Mouse (Mus musculus) layer of hippocampus, adult 6 months (tissue): ENCODE measurements around the gene Olfr564. TPM values are rescaled to one million over a fixed set of nuclear protein-coding genes. Genes with fewer than 3 reads are reported as not detected.

Experiments
- long read RNA-seq, 2 experiments: library from polyadenylated mRNA; unstranded; transcript quantifications; one replicate each; pipeline ENCODE4 v2.0.0; 2019 to 2020
- polyA plus RNA-seq: library from polyadenylated mRNA; unstranded; fragments of <200 nt; fragmentation: Nextera tagmentation; gene quantifications from 2 replicates; pipeline ENCODE4 v1.2.3, GENCODE M21; 2021

The Olfr564 gene
- not detected in 2 replicates for polyA plus RNA-seq
- long read RNA-seq, experiment 1: 0 reads
- long read RNA-seq, experiment 2: 0 reads

GRCm38 (mm10) chr7:102803180-102803579 lies at the start of gene Olfr564:
TSS of gene Olfr564 (plus strand) at chr7:102803480.

GRCm38 (mm10) chr7:102759266-102759665 lies 44.0 kb upstream of the Olfr564 start, which contains the start of the genes Olfr560 and Olfr78:
TSS of gene Olfr560 (minus strand) at chr7:102759366.
TSS of gene Olfr78 (minus strand) at chr7:102759471.

GRCm38 (mm10) chr7:102770921-102771320 lies 32.4 kb upstream of the Olfr564 start, which contains the start of gene Olfr561:
TSS of gene Olfr561 (plus strand) at chr7:102771221.

Other genes with a start within 250 kb of the Olfr564 start
- gene Trim21, start 238.0 kb upstream of the Olfr564 start, polyA plus RNA-seq: 0.54 and 0.67 TPM in 2 replicates
- 1.9 and 2.1 TPM in 2 replicates for gene Olfr550, start 232.0 kb upstream of the Olfr564 start, polyA plus RNA-seq
- not detected in 2 replicates for gene Olfr551, start 211.6 kb upstream of the Olfr564 start, polyA plus RNA-seq
- gene Olfr552, start 205.7 kb upstream of the Olfr564 start, polyA plus RNA-seq: not detected in 2 replicates
- not detected in 2 replicates for gene Olfr553, start 185.3 kb upstream of the Olfr564 start, polyA plus RNA-seq
- not detected in 2 replicates for gene Olfr554, start 165.0 kb upstream of the Olfr564 start, polyA plus RNA-seq
- not detected in 2 replicates for gene Olfr555, start 144.7 kb upstream of the Olfr564 start, polyA plus RNA-seq
- gene Olfr556, start 138.6 kb upstream of the Olfr564 start, polyA plus RNA-seq: not detected in 2 replicates
- 2.1 and 2.6 TPM in 2 replicates for gene Trim68, start 116.2 kb upstream of the Olfr564 start, polyA plus RNA-seq
- not detected in 2 replicates for gene Olfr557, start 107.6 kb upstream of the Olfr564 start, polyA plus RNA-seq
- gene Olfr558, start 101.3 kb upstream of the Olfr564 start, polyA plus RNA-seq: 0.10 and 0.13 TPM in 2 replicates
- gene Olfr33, start 84.4 kb upstream of the Olfr564 start, polyA plus RNA-seq: not detected in 2 replicates
- not detected in 2 replicates for gene Olfr559, start 76.0 kb upstream of the Olfr564 start, polyA plus RNA-seq
- not detected in 2 replicates for gene Olfr560, start 44.1 kb upstream of the Olfr564 start, polyA plus RNA-seq
- gene Olfr78, start 44.0 kb upstream of the Olfr564 start, polyA plus RNA-seq: not detected in 2 replicates
- gene Olfr561, start 32.3 kb upstream of the Olfr564 start, polyA plus RNA-seq: not detected in 2 replicates
- gene Olfr566, start 55.3 kb downstream of the Olfr564 start, polyA plus RNA-seq: not detected in 2 replicates
- not detected in 2 replicates for gene Olfr568, start 73.6 kb downstream of the Olfr564 start, polyA plus RNA-seq
- not detected in 2 replicates for gene Olfr569, start 87.4 kb downstream of the Olfr564 start, polyA plus RNA-seq
- gene Olfr570, start 91.1 kb downstream of the Olfr564 start, polyA plus RNA-seq: 0.23 TPM in 1 of 2 replicates, not detected in the other
- not detected in 2 replicates for gene Olfr571, start 114.1 kb downstream of the Olfr564 start, polyA plus RNA-seq
- not detected in 2 replicates for gene Olfr572, start 120.9 kb downstream of the Olfr564 start, polyA plus RNA-seq
- gene Olfr573-ps1, start 139.1 kb downstream of the Olfr564 start, polyA plus RNA-seq: not detected in 2 replicates
- not detected in 2 replicates for gene Olfr574, start 145.0 kb downstream of the Olfr564 start, polyA plus RNA-seq
- gene Olfr575, start 155.3 kb downstream of the Olfr564 start, polyA plus RNA-seq: not detected in 2 replicates
- gene Olfr576, start 159.2 kb downstream of the Olfr564 start, polyA plus RNA-seq: not detected in 2 replicates
- not detected in 2 replicates for gene Olfr577, start 172.5 kb downstream of the Olfr564 start, polyA plus RNA-seq
- gene Olfr578, start 185.8 kb downstream of the Olfr564 start, polyA plus RNA-seq: not detected in 2 replicates
- gene Olfr582, start 234.5 kb downstream of the Olfr564 start, polyA plus RNA-seq: not detected in 2 replicates
- not detected in 2 replicates for gene Olfr583, start 247.8 kb downstream of the Olfr564 start, polyA plus RNA-seq